Mouse (Mus musculus): ENCODE results near the gene Ifitm2.

Ifitm2 gene

GRCm38 (mm10) chr7:140905642-140906081 is 50.1 kb downstream of the Ifitm2 start:
- no peak for DNase-seq (ENCODE audit: low spot score)
